Mouse (Mus musculus) megakaryocyte progenitor cell, adult 5-6 weeks (primary cell): ENCODE measurements around the gene Trim65. TPM values are rescaled to one million over a fixed set of nuclear protein-coding genes. Genes with fewer than 3 reads are reported as not detected.

Experiments
- ATAC-seq: replicated peaks from 2 replicates; pipeline ENCODE4 v1.8.0; 2016; ENCODE audit warnings: mild to moderate bottlenecking, moderate TSS enrichment, inconsistent platforms; ENCODE audit not compliant: poor library complexity
- total RNA-seq, 2 experiments: library from RNA; stranded (forward) in 1 of 2; stranded (reverse) in 1 of 2; fragments of 157-497, 149-512 nt in 1 of 2; fragments of 200-1000 nt in 1 of 2; gene quantifications; 2 replicates each; pipeline versions ENCODE4 v1.2.3 to v1.2.4; 2015 to 2017

Gene Trim65
- total RNA-seq (2015) (13.8 and 16.2 TPM in 2 replicates), total RNA-seq (2017) (6.2 and 7.7 TPM in 2 replicates)

DNA sequence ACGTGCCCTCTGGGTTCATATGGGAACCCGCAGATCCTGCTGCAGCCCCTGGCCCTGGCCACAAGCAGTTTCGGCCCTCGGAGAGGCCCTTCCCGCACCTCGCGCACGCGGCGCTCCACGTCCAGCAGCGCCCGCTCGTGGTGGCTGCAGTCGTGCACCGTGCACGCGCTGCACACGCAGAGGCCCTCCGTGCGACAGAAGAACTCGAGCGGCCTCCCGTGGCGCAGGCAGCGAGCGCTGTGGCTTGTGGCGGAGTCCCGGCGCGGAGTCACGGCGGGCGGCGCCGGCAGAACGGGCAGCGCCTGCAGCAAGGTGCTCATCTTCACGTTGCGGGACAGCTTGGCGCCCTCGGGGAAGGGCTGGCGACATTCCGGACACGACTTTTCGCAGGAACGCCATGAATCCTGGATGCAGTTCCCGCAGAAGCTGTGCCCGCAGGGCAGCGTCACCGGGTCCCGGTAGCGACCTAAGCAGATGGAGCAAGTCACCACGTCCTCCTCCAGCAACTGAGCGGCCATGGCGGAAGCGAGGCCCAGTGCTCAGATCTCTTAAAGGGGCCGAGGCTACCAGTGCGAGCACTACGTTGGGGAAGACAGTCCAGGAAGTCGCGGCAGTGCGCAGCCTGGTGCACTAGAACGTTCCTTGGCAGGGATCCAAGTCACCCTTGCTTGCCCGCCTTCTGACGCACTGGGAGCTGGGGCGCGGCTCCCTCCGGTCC is at the start of gene Trim65:
TSS of gene Trim65 (minus strand) at position 641 of the 718 bp plus-strand sequence.
- ATAC-seq, result peak; percentile 78

DNA sequence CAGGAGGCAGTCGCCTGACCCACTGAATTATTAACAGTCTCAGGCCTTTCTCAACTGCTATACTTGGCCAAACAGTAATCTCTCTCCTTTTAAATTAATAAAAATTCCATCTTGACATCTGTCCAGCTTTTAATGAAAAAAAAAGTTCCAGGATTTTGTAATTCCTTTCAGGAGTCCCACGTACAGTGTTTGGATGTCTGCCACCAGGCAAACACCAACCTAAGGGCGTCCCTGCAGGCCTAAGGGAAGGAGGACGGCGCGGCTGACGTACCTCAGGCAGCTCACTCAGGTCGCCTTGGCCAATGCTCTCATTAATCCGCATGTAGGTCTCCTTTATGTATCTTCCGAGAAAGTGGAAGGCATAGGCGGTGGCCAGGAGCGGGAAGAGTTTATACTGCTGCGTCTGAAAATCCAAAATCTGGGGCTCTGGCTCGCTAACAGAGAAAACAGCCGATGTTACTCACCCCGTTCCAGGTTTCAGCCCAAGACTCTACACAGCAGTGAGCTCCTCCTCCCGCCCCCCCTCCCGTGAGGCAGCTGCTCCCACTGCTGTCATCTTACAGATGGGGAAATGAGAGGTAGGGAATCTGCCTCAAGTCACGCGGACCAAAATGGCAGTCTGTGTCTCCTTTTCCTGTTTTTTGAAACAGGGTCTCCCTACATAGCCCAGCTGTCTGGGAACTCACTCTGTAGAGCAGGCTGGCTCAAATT is 47.6 kb upstream of the Trim65 start:
- ATAC-seq, result no peak

DNA sequence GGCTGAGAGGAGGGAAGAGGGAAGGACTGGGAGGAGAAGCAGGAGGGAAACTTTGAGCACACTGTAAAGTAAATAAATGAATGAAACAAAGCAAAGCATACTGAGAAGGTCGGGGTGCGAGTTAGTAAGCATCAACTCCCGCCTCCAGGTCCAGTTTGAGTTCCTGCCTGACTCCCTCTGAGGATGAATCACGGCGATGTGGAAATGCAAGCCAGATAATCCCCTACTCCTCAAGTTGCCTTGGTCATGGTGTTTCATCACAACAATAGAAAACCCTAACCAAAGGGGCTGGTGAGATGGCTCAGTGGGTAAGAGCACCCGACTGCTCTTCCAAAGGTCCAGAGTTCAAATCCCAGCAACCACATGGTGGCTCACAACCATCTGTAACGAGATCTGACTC is 45.1 kb upstream of the Trim65 start:
- no peak for ATAC-seq

DNA sequence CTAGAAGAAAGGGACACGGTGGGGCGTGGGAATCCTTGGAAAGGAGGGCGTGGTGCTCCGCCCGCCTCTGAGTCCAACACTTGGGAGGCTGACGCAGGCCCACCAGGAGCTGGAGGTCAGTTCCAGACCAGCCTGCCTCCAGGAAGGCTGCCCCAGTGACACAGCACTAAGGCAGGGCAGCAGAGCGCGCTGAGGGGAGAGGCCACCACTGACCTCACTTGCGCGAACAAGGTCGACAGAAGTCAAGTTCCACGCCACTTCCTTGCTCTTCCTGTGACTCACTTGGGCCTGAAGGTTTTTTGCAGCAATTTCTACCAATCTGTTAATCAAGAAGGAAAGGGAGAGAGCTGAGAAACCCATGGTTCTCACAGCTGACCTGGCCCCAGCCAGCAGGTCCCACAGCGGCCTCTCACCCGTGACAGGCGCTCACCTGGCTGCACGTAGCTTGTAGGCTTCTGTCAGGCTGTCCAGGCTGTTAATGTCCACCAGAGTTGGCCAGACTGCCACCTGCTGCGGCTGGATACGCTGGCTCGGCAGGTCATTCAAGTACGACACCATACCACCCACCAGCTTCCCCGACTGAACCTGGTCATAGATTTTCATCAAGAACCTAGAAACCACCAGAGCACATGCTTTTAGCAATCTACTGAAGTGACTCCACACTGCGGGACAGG is 44.0 kb upstream of the Trim65 start:
- ATAC-seq, result no peak

DNA sequence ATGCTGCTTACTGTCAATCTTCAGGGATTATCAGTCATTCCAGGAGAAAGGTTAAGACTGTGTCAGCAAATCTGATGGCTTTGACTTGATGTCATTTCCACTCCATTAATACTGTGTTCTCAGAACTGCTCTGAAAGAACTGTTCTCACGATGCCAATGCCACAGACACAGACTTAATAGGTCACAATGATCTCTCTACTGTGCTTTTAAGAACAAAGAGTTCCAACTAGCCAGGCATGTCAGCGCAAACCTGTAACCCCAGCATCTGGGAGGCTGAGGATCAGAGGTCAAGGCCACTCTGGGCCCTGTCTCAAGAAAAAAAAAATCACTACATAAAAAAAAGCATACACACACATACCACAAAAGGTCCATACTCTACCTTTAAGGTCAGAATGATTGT is 41.0 kb upstream of the Trim65 start:
- ATAC-seq, result no peak

DNA sequence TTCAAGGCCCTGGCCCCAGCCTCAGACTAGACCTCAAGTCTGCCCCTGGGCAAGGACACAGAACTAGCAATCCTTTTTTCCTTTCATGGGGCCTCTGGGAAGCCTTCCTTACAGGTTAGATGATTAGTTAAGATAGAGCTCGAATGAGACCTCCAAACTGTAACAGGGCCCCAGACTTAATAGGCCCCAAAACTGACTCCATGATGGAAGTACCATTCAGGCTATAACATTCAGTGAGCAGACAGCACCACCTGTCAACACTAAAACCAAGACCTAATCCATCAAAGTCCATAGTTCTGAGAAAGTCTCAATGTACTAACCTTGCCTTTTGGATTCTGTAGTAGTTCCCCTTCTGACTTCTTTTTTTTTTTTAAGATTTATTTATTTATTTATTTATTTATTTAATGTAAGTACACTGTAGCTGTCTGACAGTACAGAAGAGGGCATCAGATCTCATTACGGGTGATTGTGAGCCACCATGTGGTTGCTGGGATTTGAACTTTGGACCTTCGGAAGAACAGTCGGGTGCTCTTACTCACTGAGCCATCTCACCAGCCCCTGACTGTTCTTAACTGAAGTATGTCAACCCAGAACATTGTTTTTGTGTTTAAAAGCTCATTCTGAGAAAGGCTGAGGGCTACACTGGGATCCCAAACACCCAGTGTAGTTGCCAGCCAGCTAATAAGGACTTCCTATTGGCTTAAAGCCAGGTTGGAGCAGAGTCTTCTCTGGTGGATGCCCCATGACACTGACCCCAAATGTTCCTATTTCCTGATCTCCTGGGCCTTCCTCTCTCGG is 39.3 kb upstream of the Trim65 start:
- no peak for ATAC-seq

DNA sequence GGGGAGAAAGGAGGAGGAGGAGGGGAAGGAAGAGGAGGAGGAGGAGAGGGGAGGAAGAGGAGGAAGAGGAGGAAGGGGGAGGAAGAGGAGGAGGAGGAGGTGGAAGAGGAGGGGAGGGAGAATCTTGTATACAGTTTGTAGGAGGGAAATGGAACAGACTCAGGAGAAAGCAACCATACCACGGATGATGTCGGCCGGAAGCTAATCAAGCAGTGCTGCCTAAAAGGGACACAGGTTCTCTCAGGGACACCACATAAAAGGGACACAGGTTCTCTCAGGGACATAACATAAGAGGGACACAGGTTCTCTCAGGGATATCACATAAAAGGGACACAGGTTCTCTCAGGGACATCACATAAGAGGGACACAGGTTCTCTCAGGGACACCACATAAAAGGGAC is 38.3 kb upstream of the Trim65 start:
- ATAC-seq, result no peak

DNA sequence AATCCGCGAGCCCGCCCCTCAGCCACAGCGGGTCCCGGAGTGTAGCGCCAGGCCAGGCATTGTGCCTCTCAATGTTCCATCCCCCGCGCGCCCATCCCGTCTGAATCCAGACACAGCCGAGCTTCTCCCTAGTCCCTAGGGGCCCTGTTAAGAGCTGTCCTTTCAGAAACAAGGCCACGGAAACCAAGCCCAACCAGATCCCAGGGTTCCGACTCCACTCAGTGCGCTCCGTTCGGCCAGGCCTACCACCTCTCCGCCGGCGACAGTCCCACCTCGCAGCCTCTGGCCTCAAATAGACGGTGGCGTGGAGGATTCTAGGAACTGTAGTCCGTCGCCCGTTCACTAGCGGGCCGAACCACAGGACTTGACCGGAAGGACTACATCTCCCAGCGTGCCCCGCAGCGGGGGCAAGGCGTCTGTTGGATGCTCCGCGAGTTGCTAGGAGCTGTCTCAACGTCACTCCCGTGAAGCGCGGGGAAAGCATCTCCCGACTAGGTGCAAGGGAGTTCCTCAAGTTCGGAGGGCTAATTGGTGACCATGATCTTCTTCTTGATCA is 37.0 kb upstream of the Trim65 start, which contains the start of gene Fbf1:
TSS of gene Fbf1 (minus strand) at position 283 of the 556 bp plus-strand sequence.
- ATAC-seq, result peak; percentile 100

DNA sequence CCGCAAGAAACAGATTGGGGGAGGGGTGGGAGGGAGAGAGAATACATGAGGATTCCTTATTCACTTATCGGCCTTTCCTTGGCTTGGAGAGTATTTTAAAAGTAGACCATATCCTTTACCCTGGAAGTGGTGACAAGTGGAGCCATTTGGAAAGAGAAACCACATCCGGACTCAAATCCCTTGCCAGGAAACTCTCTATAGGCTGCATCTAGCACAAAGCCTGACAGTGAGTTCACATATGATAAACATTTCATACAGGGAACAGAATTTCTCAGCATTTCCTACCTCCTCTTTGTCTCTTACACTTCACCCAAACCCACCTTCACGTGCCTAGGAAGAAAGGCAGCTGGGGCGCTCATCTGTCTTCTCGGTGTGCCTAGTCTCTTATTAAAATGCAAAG is 36.3 kb upstream of the Trim65 start:
- no peak for ATAC-seq

DNA sequence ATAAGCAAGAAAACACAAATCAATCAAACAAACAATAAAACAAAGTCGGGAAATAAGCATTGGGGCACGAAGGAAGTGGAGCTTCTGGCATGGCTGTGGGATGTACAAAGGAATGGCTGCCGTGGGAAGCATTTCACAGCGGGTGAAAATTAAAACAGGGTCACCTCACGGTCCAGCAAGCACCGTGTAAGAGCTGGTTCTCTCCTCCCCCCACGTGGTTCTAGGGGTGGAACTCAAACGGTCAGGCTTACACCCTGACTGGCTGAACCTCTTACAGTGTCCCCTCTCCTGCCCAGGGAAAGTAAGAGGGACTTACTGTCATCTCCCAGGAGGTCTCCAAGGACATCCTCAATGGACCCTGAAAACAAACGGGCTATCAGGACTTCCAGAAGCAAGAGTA is 32.1 kb upstream of the Trim65 start:
- no peak for ATAC-seq

DNA sequence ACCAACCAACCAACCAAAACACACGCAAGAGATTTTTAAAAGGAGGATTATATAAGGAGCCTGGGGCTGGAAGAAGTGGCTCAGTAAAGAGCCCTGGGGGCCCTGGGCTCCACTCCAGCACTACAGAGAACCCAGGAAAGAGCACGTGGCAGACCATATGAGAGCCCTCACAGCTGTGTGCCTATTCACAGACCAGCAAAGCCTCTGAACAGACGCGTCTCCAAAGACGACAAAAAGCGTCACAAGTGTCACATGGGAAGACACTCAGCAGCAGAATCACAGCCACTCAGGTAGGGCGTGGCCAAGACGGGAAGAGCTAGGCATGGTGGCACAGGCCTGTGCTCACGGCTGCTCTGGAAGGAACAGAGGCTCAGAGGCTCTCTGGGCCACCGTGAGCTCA is 31.2 kb upstream of the Trim65 start:
- ATAC-seq, result no peak

DNA sequence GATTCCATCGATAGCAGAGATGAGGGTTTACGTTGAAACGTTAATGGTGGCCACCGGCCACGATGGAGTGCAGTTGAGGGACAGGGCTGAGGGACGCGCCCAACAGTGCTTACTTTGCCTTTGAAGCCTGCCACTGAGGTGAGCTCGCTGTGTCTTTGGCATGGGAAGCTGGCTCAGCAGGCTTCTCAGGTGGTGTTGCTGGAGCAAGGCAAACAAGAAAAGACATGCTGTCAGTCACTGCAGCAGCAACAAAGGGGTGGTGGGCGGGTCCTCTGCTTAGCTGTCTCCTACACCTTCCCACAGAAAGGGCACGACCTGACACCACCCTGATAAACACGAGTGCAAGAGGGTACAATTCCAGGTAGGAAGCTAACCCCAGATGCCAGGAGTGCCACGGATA is 30.4 kb upstream of the Trim65 start:
- ATAC-seq, result no peak

DNA sequence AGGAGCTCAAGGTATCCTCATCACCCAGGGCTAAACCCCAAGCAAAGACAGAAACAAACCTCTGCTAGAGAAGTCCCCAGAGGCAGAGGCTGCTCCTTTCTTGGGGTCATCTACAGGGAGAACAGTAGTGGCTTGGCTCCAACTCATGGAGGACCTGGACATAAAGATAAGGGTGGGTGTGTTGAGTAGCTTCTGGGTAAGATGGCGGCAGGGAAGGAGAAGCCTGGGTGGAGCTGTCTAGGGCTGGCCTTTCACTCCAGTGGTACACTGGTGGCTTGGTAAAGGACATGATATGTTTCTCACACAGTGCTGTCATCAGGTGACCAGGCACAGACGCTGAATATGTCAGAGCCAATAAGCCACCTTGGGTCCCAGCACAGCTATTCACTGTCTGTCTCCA is 20.0 kb upstream of the Trim65 start:
- ATAC-seq, result peak; percentile 73

DNA sequence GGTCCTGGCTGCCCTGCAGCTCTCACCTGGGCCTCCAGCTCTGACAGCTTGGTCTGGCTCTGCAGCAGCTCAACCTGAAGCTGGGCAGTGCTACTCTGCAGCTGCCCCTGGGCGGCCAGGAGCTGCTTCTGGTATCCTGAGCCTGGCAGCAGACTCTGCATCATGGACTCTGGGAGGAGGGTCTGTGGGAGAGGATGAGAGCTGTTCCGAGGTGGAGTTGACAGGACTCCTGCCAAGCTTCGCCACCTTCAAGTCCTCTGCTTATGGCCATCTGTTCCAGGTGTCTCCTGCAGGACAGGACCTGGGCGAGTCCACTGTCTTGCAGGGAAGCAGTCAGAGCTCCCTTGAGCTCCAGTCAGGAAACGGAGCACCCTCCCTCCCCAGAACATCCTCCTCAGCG is 18.4 kb upstream of the Trim65 start:
- ATAC-seq, result no peak

DNA sequence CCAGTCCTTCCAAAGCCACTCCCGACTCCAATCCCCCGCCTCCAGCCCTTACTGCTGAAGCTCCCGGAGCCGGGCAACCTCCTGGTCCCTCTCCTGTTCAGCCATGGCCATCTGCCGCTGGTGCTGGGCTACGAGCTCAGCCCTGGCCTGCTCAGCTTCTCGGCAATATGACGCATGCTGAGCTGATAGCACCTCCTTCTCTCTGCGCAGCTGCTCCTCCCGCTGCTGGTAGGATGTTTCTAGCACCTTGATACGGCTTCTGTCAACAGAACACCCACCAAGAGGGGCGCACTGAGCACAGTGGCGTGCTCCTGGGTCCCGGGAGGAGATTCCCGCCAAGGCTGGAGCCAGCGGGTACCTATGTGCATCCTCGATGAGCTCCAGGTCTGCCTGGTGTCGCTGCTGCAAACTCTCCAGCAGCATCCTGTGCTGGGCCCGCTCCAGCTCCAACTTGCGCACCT is 17.9 kb upstream of the Trim65 start:
- no peak for ATAC-seq

DNA sequence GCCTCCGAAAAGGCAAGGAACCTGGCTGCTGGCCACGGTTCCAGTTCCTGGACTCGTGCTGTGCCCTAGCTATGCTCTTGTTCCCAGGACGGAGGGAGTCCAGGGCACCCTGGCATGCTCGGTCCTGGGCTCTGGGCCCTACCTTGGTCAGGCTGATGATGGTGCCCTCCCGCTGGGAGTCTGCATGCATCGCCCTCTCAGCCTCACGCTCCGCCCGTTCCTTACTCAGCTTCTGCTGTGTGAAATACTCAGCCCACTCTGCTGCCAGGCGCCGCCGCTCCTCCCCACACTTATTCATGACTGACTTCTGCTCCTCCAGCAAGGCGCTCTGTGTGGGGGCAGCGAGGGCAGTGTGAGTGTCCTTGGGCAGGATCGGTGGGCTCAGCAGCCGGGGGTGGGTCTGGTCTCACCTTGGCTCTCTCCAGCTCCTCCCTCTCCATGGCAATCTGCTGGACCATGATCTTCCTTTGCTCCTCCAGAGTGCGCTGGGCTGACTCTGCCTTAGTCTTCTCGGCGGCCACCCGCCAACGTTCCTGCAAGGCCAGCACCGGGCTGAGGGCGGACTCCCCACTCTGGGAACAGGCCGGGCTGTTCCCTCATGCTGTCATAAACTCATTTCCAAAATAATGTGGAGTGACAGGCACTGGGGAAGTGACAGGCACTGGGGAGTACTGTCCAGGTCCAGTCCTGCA is 15.5 kb upstream of the Trim65 start:
- ATAC-seq, result no peak

DNA sequence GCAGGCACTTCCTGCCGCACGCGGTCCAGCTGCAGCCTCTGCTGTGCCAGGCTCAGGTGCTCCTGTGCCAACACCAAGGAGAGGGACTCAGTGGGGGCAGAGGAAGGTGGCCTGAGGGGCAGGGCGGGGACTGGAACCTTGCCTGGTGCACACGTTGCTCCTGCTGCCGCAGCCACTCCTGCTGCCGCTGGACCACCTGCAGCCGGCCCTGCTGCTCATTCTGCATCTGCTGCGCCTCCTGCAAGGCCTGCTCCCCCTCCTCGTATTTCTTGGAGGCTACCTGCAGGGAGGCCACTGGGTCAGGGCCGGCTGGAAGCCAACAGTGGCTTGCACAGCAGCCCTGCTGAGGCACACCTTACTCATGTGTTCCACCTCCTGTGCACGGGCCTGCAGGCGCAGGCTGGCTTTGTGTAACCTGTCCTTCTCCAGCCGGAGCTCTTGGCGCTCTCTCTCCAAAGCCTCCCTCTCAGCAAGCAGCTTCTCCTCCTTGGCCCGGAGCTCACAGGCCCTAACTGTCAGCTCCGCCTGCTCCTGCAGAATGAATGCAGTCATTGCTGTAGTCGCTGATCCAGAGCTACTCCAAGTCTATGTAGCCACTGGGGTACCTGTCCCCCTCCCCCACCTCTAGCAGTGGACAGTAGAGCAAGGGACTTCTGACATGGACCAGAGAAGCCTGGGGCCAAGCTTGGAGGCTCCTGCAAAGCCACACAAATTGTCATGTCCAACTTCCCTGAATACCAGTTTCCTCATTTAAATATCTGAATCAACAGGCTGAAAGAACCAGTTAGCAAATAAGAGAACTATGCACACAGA is 14.8 kb upstream of the Trim65 start:
- no peak for ATAC-seq

DNA sequence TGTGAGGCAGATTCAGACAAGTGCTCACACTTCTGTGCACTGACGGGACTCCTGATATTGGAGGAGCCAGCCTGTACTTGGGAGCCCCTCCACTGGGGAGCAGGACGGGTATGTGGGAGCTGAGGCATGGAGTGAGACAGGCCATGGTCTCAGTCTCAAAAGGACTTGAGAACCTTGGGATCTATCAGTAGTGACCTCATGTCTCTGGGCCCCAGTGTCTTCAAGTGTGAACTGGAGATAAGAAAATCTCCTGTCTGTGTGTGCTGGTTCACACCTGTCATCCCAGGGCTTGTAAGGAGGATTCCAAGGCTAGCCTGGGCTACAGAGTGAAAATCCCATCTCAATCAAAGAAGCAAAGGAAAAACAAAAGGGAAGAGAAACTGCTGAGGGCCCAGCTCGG is 12.5 kb upstream of the Trim65 start:
- no peak for ATAC-seq
